Mouse (Mus musculus) heart, embryonic 10.5 days (tissue): ENCODE measurements at regions not wholly inside any gene's neighbourhood (a gene's known extent, or its start where the extent isn't known, plus 50 kb on each side); places are given as distances from the start of the nearest gene placed in this dataset.

ENCODE experiments used
- DNase-seq: peaks from one replicate; pipeline ENCODE4 v3.0.0-alpha.2; 2017; ENCODE audit warnings: low spot score
- H3K27ac ChIP-seq: fragments of 300-500 bp; sonication (generic); 2 replicates; pipeline ENCODE4 v1.5.1; 2016; ENCODE audit warnings: mild to moderate bottlenecking
- H3K27me3 ChIP-seq: fragments of 300-500 bp; sonication (generic); 2 replicates; pipeline ENCODE4 v1.6.1; 2016; ENCODE audit warnings: mild to moderate bottlenecking; ENCODE audit not compliant: poor library complexity, insufficient read depth, severe bottlenecking
- H3K36me3 ChIP-seq: fragments of 300-500 bp; sonication (generic); 2 replicates; pipeline ENCODE4 v1.6.1; 2016; ENCODE audit warnings: mild to moderate bottlenecking, moderate library complexity
- H3K4me1 ChIP-seq: fragments of 300-500 bp; sonication (generic); 2 replicates; pipeline ENCODE4 v1.6.1; 2016; ENCODE audit warnings: mild to moderate bottlenecking
- H3K4me3 ChIP-seq: fragments of 300-500 bp; sonication (generic); 2 replicates; pipeline ENCODE4 v1.5.1; 2016; ENCODE audit warnings: mild to moderate bottlenecking, moderate library complexity
- H3K9me3 ChIP-seq: fragments of 300-500 bp; sonication (generic); 2 replicates; pipeline ENCODE4 v1.6.1; 2016; ENCODE audit warnings: mild to moderate bottlenecking, moderate library complexity
- WGBS: fragments of 180-500 bp; shearing (Covaris S2); methylation state at CpG from one replicate; pipeline ENCODE4 v1.1.7; 2016; 5-methylcytosine and 5-hydroxymethylcytosine counted together

DNA sequence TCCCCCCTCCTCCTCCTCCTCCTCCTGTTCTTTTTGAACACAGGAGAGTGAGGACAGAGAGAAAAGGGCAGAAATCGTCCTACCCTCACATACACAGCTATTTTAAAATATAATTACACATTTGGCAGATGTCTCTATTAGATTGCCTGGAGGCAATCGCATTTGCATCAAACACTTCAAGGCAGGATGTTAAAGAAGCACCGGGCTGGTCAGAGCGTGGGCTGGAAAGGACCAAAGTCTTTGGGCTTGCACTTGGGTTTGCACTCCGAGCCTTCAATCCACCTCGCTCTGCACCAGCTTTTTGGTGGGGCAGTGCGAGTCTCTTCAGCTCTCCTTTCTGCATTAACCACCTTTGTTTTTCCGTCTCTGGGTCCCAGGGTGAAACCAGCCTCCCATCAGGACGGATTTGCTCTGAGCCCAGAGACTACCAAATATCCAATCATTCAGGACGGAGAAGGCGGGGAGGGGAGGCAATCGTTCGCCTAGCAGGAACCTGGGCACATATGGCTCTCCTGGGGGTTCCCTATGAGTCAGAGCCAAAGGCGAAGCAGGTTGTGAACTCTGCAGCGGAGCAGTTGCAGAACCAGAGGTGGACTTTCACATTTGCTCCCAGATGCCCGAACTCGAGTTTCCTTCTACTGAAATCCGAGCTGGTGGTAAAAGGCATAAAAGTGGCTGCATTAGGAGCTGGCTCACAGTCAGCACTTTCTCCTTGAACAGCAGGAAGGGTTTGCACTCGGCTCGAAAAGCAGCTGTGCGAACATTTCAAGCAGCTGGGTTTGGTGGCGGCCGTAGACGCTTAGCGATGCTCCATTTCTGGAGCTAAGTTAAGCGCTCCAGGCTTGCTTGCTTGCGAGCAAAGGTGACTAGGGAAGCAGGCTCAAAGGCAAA, 58.1 kb upstream of the Cpm start:
- H3K9me3 ChIP-seq = no peaks in the 10 kb centered on the region
- H3K27me3 ChIP-seq = peaks cover 39% of the 10 kb centered on the region
- no peaks in the 10 kb centered on the region for H3K36me3 ChIP-seq
- H3K4me1 ChIP-seq = peaks cover 8% of the 10 kb centered on the region
- DNase-seq = no peak
- WGBS = 1% methylated on average over 27 of the region's 27 CpGs
- H3K4me3 ChIP-seq = peak overlapping the region; percentile 57
- 0 out of 2 replicates have a peak overlapping the region, but pooled peaks have one; percentile 6 for H3K27ac ChIP-seq

DNA sequence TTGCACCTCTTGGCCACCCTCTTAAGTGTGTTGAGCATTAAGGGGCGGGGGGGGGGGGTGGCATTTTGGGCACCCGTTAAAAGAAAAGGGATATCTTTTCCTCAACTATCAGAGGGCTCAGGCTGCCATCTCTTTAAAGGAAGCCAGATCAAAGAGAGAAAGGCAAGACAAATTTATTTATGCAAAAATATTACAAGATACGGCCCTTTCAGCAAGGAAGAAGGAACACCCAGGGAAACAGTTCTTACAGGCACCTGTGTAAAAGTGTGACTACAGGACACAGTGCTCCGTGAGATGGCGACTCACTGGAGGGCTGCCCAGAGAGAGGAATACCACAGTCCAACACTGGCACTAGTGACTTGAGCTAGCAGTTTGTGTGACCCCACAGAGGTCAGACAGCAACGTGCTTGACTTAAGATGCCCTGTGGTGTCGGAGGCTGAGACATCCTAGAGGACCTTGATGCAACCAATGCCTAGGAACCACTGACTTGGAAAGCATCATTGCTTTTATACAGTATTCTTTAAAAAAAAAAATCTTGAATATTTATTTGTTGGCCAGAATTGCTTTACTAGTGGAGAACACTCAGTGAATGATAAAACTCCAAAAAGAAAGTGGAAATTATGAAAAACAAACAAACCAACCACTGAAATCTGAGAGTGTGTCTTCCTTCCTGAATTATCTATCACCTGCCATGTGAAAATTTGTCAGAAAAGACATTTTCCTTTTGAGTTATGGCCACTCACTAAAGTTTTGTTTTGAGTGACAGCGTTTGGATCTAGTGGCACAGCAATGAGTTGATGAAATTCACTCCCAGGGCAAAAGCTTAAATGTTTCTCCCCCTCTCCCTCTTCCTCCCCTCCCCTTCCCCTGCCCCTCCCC, 59.0 kb upstream of the Cpm start:
- Histone ChIP-seq H3K36me3 (no peaks in the 10 kb centered on the region), H3K9me3 (no peaks in the 10 kb centered on the region), H3K4me1 (peaks cover 8% of the 10 kb centered on the region), H3K27ac (no peak overlapping the region), H3K4me3 (no peak overlapping the region; the same call in 1 of the 2 replicates), H3K27me3 (peaks cover 39% of the 10 kb centered on the region)
- DNase-seq = no peak
- WGBS = 49% methylated on average over 8 of the region's 8 CpGs

DNA sequence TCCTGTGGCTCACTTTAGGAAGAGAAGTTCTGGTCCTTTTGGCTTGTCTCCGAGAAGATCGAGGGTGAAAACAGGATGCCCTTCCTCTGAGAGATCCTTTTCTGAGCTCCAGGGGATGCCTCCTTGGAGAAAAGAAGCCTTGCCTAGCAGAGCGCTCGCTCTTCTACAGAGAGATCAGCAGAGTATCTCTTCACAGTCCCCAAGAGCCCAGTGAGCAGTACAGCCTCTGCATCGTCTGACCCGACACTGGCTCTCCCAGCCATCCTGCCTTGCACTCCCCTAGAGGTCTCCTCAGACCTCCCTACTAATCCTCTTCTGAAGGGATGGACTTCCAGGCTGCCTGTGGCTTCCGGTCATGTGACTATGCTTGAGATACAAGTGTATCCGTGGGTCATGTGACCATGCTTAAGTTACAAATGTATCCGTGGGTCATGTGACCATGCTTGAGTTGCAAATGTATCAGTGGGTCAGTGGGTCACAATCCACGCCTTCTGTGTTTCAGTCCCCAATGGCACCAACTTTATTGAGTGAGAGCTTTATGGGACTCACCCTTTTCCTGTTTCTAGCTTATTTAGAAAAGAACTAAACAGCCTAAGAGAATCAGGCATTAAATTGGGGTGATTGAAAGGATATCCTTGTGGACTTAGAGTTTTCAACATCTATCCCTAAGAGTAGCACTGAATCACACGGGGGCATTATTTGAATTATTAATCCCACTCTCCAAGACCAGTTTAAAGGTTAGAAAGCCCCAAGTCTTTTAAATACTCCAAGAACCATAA, 59.8 kb upstream of the Cpm start:
- Histone ChIP-seq H3K27ac (no peak overlapping the region), H3K27me3 (peaks cover 39% of the 10 kb centered on the region), H3K4me1 (peaks cover 8% of the 10 kb centered on the region), H3K9me3 (no peaks in the 10 kb centered on the region), H3K4me3 (no peak overlapping the region), H3K36me3 (no peaks in the 10 kb centered on the region)
- DNase-seq = no peak
- WGBS = 70% methylated on average over 11 of the region's 11 CpGs

DNA sequence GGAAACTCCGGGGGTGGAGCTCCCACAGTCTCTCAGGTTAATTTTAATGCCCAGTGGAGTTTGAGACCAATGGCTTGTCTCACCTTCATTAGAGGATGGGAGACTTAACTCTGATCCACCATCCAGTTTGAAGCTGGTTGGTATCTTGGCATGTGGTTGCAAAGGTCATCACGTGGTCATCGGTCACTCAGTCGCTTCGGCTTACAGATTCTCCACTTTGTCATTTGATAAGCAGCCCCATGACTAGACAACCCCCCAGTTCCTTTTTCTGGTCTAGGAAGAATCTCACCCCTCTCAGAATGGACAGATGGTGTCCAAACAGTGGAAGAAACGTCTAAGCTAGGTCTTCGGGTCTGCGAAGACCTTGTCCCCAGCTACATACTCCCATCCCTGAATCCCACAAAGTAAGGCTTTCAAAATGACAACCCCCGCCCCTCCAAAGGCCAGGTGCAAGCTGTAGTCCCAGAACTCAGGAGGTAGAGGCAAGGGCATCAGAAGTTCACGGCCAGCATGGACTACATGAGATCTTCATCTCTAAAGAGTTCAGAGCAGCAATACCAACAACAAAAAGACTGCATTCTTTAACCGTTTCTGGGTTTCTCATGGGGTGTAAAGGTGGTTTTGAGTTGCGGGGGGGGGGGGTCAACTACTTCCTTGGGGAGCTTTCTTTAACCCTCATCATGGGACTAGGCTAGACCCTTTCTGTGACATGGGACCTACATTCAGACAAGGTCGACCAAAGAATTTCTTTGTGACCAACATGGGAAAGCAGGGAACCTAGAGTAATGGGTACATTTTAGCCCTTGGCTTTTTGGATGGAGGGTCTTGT, 60.6 kb upstream of the Cpm start:
- 84% methylated on average over 13 of the region's 13 CpGs for WGBS
- Histone ChIP-seq H3K36me3 (no peaks in the 10 kb centered on the region), H3K27ac (no peak overlapping the region), H3K9me3 (no peaks in the 10 kb centered on the region), H3K4me1 (peaks cover 8% of the 10 kb centered on the region), H3K4me3 (no peak overlapping the region), H3K27me3 (peaks cover 39% of the 10 kb centered on the region)
- no peak for DNase-seq

DNA sequence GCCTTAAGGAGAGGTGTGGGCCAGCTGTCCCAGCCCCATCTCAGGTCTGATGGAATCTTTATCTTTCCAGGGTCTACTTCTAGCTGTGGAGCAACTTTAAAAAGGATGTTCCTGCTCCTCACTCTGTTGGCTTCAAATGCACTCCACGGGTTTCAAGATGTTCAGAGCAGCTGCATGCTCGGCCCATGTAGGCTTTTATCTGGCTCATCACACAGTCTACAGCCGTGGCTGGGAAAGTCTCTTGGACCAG, 61.2 kb upstream of the Cpm start:
- H3K27me3 ChIP-seq = peaks cover 38% of the 10 kb centered on the region
- WGBS = 85% methylated on average over 3 of the region's 3 CpGs
- H3K27ac ChIP-seq = no peak overlapping the region
- no peaks in the 10 kb centered on the region for H3K9me3 ChIP-seq
- H3K36me3 ChIP-seq = no peaks in the 10 kb centered on the region
- no peak for DNase-seq
- peaks cover 8% of the 10 kb centered on the region for H3K4me1 ChIP-seq
- no peak overlapping the region for H3K4me3 ChIP-seq

DNA sequence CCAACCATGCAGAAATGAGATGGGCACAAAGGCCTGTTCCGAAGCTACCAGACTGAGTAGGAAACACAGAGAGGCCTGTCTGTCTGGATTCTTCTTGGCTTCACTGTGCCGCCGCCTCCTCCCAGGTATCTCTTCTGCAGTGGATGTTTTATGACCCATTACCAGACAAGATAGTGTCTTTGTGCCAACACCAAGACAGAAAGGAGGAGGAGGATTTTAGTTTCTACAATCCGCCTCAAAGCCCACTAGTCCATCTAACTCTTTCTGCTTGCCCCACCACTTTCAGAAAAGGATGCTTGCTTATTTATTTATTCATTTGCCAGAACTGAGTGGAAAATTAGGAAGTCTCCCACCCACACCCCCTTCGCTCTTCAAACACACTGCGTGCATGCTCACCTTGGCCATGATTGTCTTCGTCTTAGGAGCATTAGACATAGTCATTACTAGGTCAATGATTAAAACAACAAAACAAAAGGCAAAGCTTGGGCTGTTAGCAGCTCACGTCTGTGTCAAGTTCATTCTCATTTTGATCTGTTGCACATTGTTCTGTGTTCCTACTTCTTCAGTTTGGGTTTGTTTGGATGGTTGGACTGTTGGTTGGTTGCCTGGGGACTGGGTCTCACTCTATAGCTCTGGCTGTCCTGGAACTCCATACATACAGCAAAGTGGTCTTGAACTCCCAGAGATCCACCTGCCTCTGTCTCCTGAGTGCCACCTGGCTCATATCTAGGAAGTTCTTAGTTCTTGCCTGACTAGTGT, 61.7 kb upstream of the Cpm start:
- no peak overlapping the region for H3K4me3 ChIP-seq
- peaks cover 8% of the 10 kb centered on the region for H3K4me1 ChIP-seq
- H3K9me3 ChIP-seq = no peaks in the 10 kb centered on the region
- no peaks in the 10 kb centered on the region for H3K36me3 ChIP-seq
- no peak overlapping the region for H3K27ac ChIP-seq
- no peak for DNase-seq
- peaks cover 33% of the 10 kb centered on the region for H3K27me3 ChIP-seq
- 87% methylated on average over 8 of the region's 8 CpGs for WGBS

DNA sequence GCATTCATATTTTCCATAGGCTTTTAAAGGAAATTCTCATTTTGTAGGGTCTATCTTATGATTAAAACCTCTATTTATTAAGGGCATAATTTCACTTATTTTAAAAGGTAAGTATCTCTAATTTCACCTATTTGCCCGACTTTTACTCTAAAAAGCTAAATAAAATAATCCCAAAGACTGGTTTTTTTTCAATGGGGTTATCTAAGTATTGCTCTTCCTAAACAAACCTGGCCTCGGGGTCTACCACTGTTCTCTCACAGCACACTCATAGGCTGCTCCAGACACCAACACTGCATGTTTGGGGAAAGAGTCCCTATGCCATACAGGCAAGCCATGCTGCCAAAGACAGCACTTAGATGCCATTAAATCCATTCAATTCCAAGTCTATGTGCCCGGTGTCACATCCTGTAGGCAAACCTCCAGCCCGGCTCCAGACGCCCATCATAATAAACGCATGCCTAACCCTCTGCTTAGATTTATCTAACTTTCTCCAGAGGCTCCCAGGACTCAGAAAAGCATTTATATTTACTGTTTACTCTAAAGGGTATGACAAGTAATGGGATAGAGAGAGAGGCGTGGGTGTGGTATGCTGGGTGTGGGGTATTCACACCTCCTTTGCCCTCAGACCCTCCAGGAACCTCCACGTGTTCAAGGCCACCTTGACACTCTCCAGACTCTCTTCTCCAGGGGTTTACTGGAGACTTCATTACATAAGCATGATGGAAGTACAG, 62.5 kb upstream of the Cpm start:
- WGBS = 85% methylated on average over 8 of the region's 8 CpGs
- Histone ChIP-seq H3K9me3 (no peaks in the 10 kb centered on the region), H3K4me1 (peaks cover 8% of the 10 kb centered on the region), H3K36me3 (no peaks in the 10 kb centered on the region), H3K27me3 (peaks cover 25% of the 10 kb centered on the region), H3K4me3 (no peak overlapping the region), H3K27ac (no peak overlapping the region)
- no peak for DNase-seq

DNA sequence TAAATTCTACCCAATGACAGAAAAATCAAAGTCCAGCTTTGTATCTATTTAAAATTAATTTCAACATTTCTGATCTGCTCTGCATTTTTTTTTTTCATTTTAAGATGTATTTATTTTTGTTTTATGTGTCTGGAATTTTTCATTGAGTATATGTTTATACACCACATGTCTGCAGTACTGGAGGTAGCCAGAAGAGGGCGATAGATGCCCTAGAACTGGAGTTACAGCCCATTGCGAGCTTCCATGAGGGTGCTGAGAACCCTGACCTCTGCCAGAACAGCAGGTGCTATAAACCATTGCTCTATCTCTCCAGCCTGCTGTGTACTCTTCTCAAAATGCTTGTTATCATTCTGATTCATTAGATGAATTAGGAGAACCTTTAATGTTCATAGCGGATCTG, 63.1 kb upstream of the Cpm start:
- DNase-seq = no peak
- no peaks in the 10 kb centered on the region for H3K36me3 ChIP-seq

DNA sequence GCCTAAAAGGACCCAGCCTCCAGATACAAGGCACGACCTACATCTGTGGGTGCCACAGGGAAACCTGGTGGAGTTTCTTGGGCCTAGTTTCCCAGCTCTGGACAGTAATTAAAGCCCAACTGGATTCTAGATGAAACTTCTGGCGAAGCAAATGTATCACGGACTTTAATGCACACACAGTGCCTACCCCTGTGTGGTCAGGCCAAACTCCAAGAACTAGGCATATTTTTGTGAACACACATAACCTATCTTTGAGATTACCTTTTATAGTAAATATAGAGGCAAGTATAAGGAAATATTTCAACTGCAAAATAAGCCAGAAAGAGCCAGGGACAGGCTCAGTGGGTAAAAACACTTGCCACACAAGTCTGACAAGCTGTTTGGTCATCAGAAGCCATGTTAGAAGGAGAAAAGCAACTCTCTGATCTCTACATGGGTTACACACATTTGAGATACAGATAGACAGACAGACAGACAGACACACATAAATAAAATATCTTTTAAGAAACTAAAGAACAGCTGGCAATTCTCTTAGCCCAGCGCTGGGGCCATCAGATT, 63.7 kb upstream of the Cpm start:
- Histone ChIP-seq H3K27me3 (peaks cover 16% of the 10 kb centered on the region), H3K4me3 (no peak overlapping the region), H3K9me3 (no peaks in the 10 kb centered on the region), H3K27ac (no peak overlapping the region), H3K36me3 (no peaks in the 10 kb centered on the region), H3K4me1 (peaks cover 2% of the 10 kb centered on the region; the same call in 1 of the 2 replicates)
- 86% methylated on average over 4 of the region's 4 CpGs for WGBS
- DNase-seq = no peak

More for the DNA sequence above, 63.1 kb upstream of the Cpm start:
- Histone ChIP-seq H3K4me1 (peaks cover 4% of the 10 kb centered on the region), H3K9me3 (no peaks in the 10 kb centered on the region), H3K27ac (no peak overlapping the region), H3K27me3 (peaks cover 22% of the 10 kb centered on the region), H3K4me3 (no peak overlapping the region)
- 78% methylated on average over 3 of the region's 3 CpGs for WGBS

DNA sequence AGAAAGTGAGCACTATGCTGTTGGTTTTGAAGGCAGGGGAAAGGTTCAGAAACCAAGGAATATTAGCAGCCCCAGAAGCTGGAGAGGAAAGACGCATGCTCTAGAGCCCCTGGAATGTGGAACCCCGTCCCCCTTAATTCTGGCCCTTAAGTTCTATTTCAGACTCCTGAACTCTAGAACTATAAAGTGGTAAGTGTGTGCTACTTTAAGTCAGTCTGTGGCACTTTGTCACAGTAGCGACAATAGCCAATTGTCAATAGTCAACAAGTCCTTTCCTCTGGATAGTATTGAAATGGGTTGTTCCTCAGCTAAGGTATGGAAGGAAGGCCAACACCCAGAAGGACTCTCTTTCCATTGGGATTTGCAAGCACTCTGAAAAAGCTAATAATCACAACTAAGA, 64.2 kb upstream of the Cpm start:
- H3K4me3 ChIP-seq = no peak overlapping the region
- no peak for DNase-seq
- no peaks in the 10 kb centered on the region for H3K36me3 ChIP-seq
- H3K27ac ChIP-seq = no peak overlapping the region
- H3K4me1 ChIP-seq = peaks cover 2% of the 10 kb centered on the region; the same call in 1 of the 2 replicates
- H3K9me3 ChIP-seq = no peaks in the 10 kb centered on the region
- peaks cover 11% of the 10 kb centered on the region for H3K27me3 ChIP-seq
- 90% methylated on average over 3 of the region's 3 CpGs for WGBS
